Comparison of ENCODE assay signal across 25 mouse cellular contexts in genomic region chr9:117754651-117755050, GRCm38 (mm10).
"Had no signal": no experiment of that assay in that cellular context is flagged by ENCODE, and none has a peak within 500 bp of the region (broad histone marks: within the 10 kb centered on the region; RNA-seq: fewer than 3 reads in every experiment).

No protein-coding gene starts in this region.

- H3K4me2 ChIP-seq: heart, embryonic 11.5 days; heart, embryonic 13.5 days; heart, embryonic 15.5 days; hindbrain, embryonic 13.5 days; hindbrain, embryonic 15.5 days; kidney, embryonic 15.5 days; liver, embryonic 11.5 days; liver, embryonic 13.5 days had no signal

- DNase-seq: gastrocnemius, postnatal 36 days; heart, adult 11 months; heart, adult 2 months; heart, postnatal 14 days; heart, postnatal 36 days; kidney, adult 11 months; kidney, adult 2 months; kidney, adult 9 months; kidney, postnatal 14 days; kidney, postnatal 36 days; layer of hippocampus, adult 9-11 months; layer of hippocampus, postnatal 36 days; liver; liver, embryonic 13.5 days had no signal

- ATAC-seq: hindbrain, postnatal 0 days; intestine, embryonic 16.5 days had no signal

- H3K36me3 ChIP-seq: heart, embryonic 13.5 days; heart, embryonic 15.5 days; hindbrain, embryonic 13.5 days; hindbrain, embryonic 15.5 days; kidney, embryonic 15.5 days; liver, embryonic 13.5 days had no signal

- H3K27ac ChIP-seq: heart, adult 2 months; heart, embryonic 13.5 days; heart, embryonic 15.5 days; hindbrain, embryonic 13.5 days; hindbrain, embryonic 15.5 days; hindbrain, postnatal 0 days; kidney, embryonic 15.5 days; kidney, postnatal 0 days; left cerebral cortex, adult 2 months; liver, embryonic 13.5 days had no signal

- H3K9me3 ChIP-seq: heart, embryonic 13.5 days; heart, embryonic 15.5 days; hindbrain, embryonic 13.5 days; hindbrain, embryonic 15.5 days; kidney, embryonic 15.5 days; liver, embryonic 13.5 days had no signal

- H3K27me3 ChIP-seq: heart, embryonic 13.5 days; heart, embryonic 15.5 days; hindbrain, embryonic 13.5 days; hindbrain, embryonic 15.5 days; kidney, embryonic 15.5 days; liver, embryonic 13.5 days had no signal

- H3K4me1 ChIP-seq: heart, embryonic 13.5 days; heart, embryonic 15.5 days; hindbrain, embryonic 13.5 days; hindbrain, embryonic 15.5 days; kidney, embryonic 15.5 days; liver, embryonic 13.5 days had no signal

- H3K9ac ChIP-seq: heart, embryonic 13.5 days; heart, embryonic 15.5 days; hindbrain, embryonic 13.5 days; hindbrain, embryonic 15.5 days; kidney, embryonic 15.5 days; liver, embryonic 13.5 days had no signal

- H3K4me3 ChIP-seq: heart, adult 2 months; heart, embryonic 13.5 days; heart, embryonic 15.5 days; hindbrain, embryonic 13.5 days; hindbrain, embryonic 15.5 days; kidney, embryonic 15.5 days; left cerebral cortex, adult 2 months; liver, embryonic 13.5 days had no signal
